Mouse (Mus musculus) liver, embryonic 11.5 days (tissue): Measurements from ENCODE around the gene Eml3. TPM values are rescaled to one million over a fixed set of nuclear protein-coding genes. Genes with fewer than 3 reads are reported as not detected.

ENCODE experiments used
- ATAC-seq: fragments of 200-750 bp; cut with Nextera tagmentation; replicated peaks from 2 replicates; pipeline ENCODE4 v1.8.0; 2017; ENCODE audit warnings: moderate number of reproducible peaks, mild to moderate bottlenecking, moderate TSS enrichment, moderate library complexity; ENCODE audit not compliant: low FRiP score
- DNase-seq: peaks from one replicate; pipeline ENCODE4 v3.0.0-alpha.2; 2017; ENCODE audit warnings: low spot score
- H3K27ac ChIP-seq: fragments of 300-500 bp; sonication (generic); 2 replicates; pipeline ENCODE4 v1.5.1; 2014; ENCODE audit warnings: mild to moderate bottlenecking, low read depth, low read length, control low read depth
- H3K27me3 ChIP-seq: fragments of 300-500 bp; sonication (generic); replicated peaks from 2 replicates; pipeline ENCODE4 v1.6.1; 2014; ENCODE audit warnings: low read length, mixed read lengths; ENCODE audit not compliant: control insufficient read depth, insufficient read depth
- H3K36me3 ChIP-seq: fragments of 300-500 bp; sonication (generic); 2 replicates; pipeline ENCODE4 v1.6.1; 2014; ENCODE audit warnings: mild to moderate bottlenecking, low read length, moderate library complexity, mixed read lengths; ENCODE audit not compliant: control insufficient read depth, insufficient read depth
- H3K4me1 ChIP-seq: fragments of 300-500 bp; sonication (generic); replicated peaks from 2 replicates; pipeline ENCODE4 v1.6.1; 2014; ENCODE audit warnings: low read length, mixed read lengths; ENCODE audit not compliant: control insufficient read depth, insufficient read depth
- H3K4me2 ChIP-seq: fragments of 300-500 bp; sonication (generic); 2 replicates; pipeline ENCODE4 v1.6.1; 2014; ENCODE audit warnings: mild to moderate bottlenecking, control low read depth, moderate library complexity
- H3K4me3 ChIP-seq: fragments of 300-500 bp; sonication (generic); 2 replicates; pipeline ENCODE4 v1.5.1; 2014; ENCODE audit warnings: low read depth, low read length, control low read depth
- H3K9ac ChIP-seq: fragments of 300-500 bp; sonication (generic); 2 replicates; pipeline ENCODE4 v1.6.1; 2014; ENCODE audit warnings: low read depth, low read length, control low read depth
- H3K9me3 ChIP-seq: fragments of 300-500 bp; sonication (generic); 2 replicates; pipeline ENCODE4 v1.6.1; 2016; ENCODE audit warnings: low read length, inconsistent platforms, mixed read lengths; ENCODE audit not compliant: control insufficient read depth
- WGBS: fragments of 180-500 bp; shearing (Covaris S2); extraction: QIAGEN DNeasy Blood & Tissue Kit; methylation state at CpG from one replicate; pipeline ENCODE4 v1.1.7; 2014; 5-methylcytosine and 5-hydroxymethylcytosine counted together
- polyA plus RNA-seq: library from polyadenylated mRNA; unstranded; fragments of >200 nt; fragmentation: Nextera tagmentation; extraction: Ambion mirVana; gene quantifications from 2 replicates; pipeline ENCODE4 v1.2.1, GENCODE M21; 2014

Eml3 gene
- polyA plus RNA-seq, 1 experiment from 2014 or later: 26.1 TPM

- H3K4me2 ChIP-seq: no peak overlapping the region
- H3K9ac ChIP-seq: no peak overlapping the region
- no peaks in the 10 kb centered on the region for H3K4me1 ChIP-seq
- no peaks in the 10 kb centered on the region for H3K9me3 ChIP-seq
- H3K27ac ChIP-seq: no peak overlapping the region
- DNase-seq (no peak), ATAC-seq (no peak)
- H3K4me3 ChIP-seq: 0 out of 2 replicates have a peak overlapping the region, but pooled peaks have one; percentile 5
- peaks cover 81% of the 10 kb centered on the region for H3K36me3 ChIP-seq
- 86% methylated on average over 6 of the region's 6 CpGs for WGBS
- no peaks in the 10 kb centered on the region for H3K27me3 ChIP-seq
These were observed 20.8 kb upstream of the Eml3 start for GRCm38 (mm10) chr19:8908531-8908930.

DNA sequence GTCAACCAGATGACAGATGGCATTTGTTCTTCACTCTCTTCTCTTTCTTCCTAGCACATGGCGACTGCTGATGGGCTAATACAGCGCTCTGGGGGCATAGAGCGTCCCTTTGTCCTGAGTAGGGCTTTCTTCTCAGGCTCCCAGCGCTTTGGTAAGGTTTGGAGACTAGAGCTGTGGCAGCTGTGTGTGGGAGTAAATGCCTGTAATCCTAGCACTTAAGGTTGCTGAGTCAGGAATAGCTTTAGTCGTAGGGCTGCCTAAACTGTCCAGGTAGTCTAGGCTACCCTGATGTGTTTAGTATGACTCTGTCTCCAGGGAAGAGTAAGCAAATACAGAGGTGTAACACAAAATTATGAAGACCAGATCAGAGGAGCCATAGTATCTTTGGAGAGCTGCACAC, 17.5 kb upstream of the Eml3 start:
- no peak for DNase-seq
- H3K27me3 ChIP-seq: no peaks in the 10 kb centered on the region
- no peak overlapping the region for H3K9ac ChIP-seq
- no peak overlapping the region for H3K4me3 ChIP-seq
- H3K9me3 ChIP-seq: no peaks in the 10 kb centered on the region
- no peak for ATAC-seq
- H3K4me1 ChIP-seq: no peaks in the 10 kb centered on the region
- WGBS: 94% methylated on average over 5 of the region's 5 CpGs
- no peak overlapping the region for H3K27ac ChIP-seq
- no peak overlapping the region for H3K4me2 ChIP-seq
- H3K36me3 ChIP-seq: peaks cover 92% of the 10 kb centered on the region

DNA sequence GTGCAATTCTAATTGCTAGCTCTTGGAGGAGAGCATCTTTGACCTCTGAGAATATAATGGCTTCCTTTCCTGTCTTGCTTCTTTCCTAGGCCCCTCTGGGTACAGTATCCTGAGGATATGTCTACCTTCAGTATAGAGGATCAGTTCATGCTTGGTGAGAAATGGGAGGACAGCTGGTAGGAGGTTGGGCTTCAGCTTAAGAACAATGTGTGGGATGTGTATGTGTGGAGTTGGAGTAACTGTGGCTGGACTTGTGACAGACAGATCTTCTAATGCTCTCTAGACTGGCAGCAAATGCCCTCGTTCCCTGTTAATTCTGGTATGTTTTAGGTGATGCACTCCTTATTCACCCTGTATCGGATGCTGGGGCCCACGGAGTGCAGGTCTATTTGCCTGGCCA, 15.1 kb upstream of the Eml3 start:
- Histone ChIP-seq H3K9me3 (no peaks in the 10 kb centered on the region), H3K4me1 (no peaks in the 10 kb centered on the region), H3K27me3 (no peaks in the 10 kb centered on the region), H3K4me2 (no peak overlapping the region), H3K9ac (no peak overlapping the region), H3K27ac (no peak overlapping the region), H3K4me3 (no peak overlapping the region), H3K36me3 (peaks cover 70% of the 10 kb centered on the region)
- WGBS: 91% methylated on average over 3 of the region's 3 CpGs
- DNase-seq: no peak
- no peak for ATAC-seq

DNA sequence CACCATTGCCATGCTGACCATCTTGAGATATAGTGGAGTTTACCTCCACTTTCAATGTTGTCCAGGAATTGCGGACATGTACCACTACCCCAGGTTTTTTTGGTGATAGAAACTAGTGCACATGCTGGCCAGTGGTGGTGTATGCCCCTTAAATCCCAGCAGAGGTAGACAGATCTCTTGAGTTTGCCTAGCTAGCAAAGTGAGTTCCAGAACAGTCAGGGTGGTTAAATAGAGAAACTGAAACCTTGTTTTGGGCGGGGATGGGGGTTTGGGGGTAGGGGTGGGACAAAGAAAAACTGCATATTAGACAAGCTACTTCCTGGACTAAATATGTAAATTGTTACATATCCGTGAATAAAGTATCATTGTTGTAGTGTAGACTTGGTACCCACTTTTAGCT, 10.4 kb upstream of the Eml3 start:
- DNase-seq: no peak
- Histone ChIP-seq H3K36me3 (peaks cover 29% of the 10 kb centered on the region), H3K27ac (no peak overlapping the region), H3K27me3 (no peaks in the 10 kb centered on the region), H3K4me2 (no peak overlapping the region), H3K4me3 (no peak overlapping the region), H3K9ac (no peak overlapping the region), H3K9me3 (no peaks in the 10 kb centered on the region), H3K4me1 (peaks cover 15% of the 10 kb centered on the region)
- no peak for ATAC-seq
- WGBS: 77% methylated on average over 3 of the region's 3 CpGs

- ATAC-seq (no peak), DNase-seq (no peak)
- Histone ChIP-seq H3K27me3 (no peaks in the 10 kb centered on the region), H3K4me1 (peaks cover 15% of the 10 kb centered on the region), H3K36me3 (peaks cover 23% of the 10 kb centered on the region), H3K4me3 (peak overlapping the region; percentile 84), H3K27ac (peak overlapping the region; percentile 90), H3K4me2 (peak overlapping the region; percentile 81), H3K9ac (peak overlapping the region; percentile 86), H3K9me3 (no peaks in the 10 kb centered on the region)
- 57% methylated on average over 6 of the region's 6 CpGs for WGBS
These were observed 9.7 kb upstream of the Eml3 start for GRCm38 (mm10) chr19:8919684-8920072.

DNA sequence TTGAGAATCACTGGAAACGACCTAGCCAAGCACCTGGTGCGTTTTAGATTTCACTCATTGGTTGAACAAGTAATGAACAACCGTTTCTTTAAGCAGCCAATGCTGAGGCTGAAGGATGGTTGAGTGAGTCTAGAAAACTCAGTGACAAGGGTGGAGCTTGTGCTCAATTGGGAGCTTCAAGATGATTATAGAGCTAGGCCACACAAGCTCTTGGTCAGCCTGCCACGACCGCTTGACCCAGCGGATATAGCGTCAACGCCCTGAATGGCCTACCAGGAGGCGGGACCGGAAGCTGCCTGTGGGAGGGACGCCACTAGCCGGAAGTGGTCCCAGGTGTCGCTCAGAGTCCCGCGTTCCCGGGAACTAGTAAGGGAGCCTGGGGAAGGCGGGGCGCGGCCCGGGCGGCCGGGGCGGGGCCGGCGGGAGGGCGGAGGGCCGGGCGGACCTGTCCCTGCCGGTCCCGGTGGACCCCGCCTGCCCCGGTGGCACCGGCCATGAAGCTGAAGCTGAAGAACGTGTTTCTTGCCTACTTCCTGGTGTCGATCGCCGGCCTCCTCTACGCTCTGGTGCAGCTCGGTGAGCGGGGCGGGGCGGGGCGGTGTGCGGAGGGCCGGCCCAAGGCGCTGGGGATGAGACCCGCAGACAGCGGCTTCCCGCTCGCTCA, 9.1 kb upstream of the Eml3 start, which contains the start of gene B3gat3:
TSS of gene B3gat3 (plus strand) at position 302 of the 664 bp plus-strand sequence.
- peak within 1 kb of the TSS; percentile 90 for H3K27ac ChIP-seq
- peak within 1 kb of the TSS; percentile 86 for H3K9ac ChIP-seq
- H3K4me2 ChIP-seq: peak within 1 kb of the TSS; percentile 81
- DNase-seq (peak; percentile 95), ATAC-seq (peak; percentile 95)
- H3K36me3 ChIP-seq: peaks cover 18% of the 10 kb centered on the region
- H3K27me3 ChIP-seq: no peaks in the 10 kb centered on the region
- peak within 1 kb of the TSS; percentile 84 for H3K4me3 ChIP-seq
- no peaks in the 10 kb centered on the region for H3K9me3 ChIP-seq
- peaks cover 15% of the 10 kb centered on the region for H3K4me1 ChIP-seq
- 2% methylated on average over 49 of the region's 50 CpGs for WGBS

DNA sequence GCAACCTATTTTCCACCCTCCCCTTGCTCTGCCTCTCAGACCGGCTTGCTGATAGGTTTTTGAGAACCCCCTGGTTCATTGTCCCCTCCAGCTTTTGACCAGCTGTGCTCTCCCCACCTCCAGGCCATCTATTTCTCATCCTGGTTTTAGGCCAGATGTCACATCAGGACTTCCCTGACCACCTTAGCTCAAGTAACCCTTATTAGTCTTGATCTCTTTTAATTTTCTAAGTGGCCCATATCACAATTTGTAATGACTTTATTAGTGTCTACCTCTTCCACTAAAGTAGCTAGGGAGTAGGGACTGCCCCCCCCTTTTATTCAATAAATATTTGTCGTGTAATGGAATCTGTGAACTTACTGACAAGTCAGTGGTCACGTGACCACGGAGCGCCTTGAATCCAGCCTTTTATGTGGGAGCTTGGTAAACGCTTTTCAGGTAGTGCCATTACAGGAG, 8.5 kb upstream of the Eml3 start:
- H3K27me3 ChIP-seq: no peaks in the 10 kb centered on the region
- peak overlapping the region; percentile 84 for H3K4me3 ChIP-seq
- peaks cover 15% of the 10 kb centered on the region for H3K4me1 ChIP-seq
- H3K27ac ChIP-seq: peak overlapping the region; percentile 90
- H3K36me3 ChIP-seq: peaks cover 18% of the 10 kb centered on the region
- 1% methylated on average over 6 of the region's 6 CpGs for WGBS
- no peak for DNase-seq
- peak overlapping the region; percentile 81 for H3K4me2 ChIP-seq
- no peaks in the 10 kb centered on the region for H3K9me3 ChIP-seq
- ATAC-seq: no peak
- peak overlapping the region; percentile 86 for H3K9ac ChIP-seq

GRCm38 (mm10) chr19:8921741-8922140, 7.6 kb upstream of the Eml3 start:
- 0 out of 2 replicates have a peak overlapping the region, but pooled peaks have one; percentile 34 for H3K9ac ChIP-seq
- peak overlapping the region; percentile 90; the same call in 1 of the 2 replicates for H3K27ac ChIP-seq

DNA sequence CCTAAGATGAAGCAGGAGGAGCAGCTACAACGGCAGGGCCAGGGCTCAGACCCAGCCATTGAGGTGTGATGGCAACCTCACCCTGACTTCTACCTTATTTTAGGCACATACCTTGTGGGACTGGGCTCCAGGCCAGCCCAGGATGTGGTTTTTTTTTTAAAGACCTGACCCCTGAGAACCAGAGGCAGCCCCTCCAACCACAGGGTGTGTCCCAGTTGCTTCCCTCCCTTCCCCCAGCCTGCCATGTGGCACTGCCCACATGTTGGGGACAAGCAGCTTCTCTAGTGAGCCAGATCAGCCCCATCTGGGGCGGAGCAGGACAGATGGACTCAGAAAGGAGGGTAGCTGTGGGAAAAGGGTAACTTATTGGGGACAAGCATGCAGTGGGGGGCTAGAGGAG, 2.6 kb upstream of the Eml3 start:
- DNase-seq (no peak), ATAC-seq (no peak)
- H3K4me3 ChIP-seq: no peak overlapping the region
- H3K27ac ChIP-seq: 0 out of 2 replicates have a peak overlapping the region, but pooled peaks have one; percentile 8
- WGBS: 65% methylated on average over 2 of the region's 2 CpGs
- peak overlapping the region; percentile 26 for H3K9ac ChIP-seq
- H3K9me3 ChIP-seq: no peaks in the 10 kb centered on the region
- peak overlapping the region; percentile 19; the same call in 1 of the 2 replicates for H3K4me2 ChIP-seq
- H3K27me3 ChIP-seq: no peaks in the 10 kb centered on the region
- H3K4me1 ChIP-seq: peaks cover 39% of the 10 kb centered on the region
- H3K36me3 ChIP-seq: peaks cover 12% of the 10 kb centered on the region; the same call in 1 of the 2 replicates

More at GRCm38 (mm10) chr19:8921741-8922140, 7.6 kb upstream of the Eml3 start:
- peak overlapping the region; percentile 81 for H3K4me2 ChIP-seq
- ATAC-seq (no peak), DNase-seq (no peak)
- 74% methylated on average over 9 of the region's 9 CpGs for WGBS
- no peaks in the 10 kb centered on the region for H3K9me3 ChIP-seq
- H3K4me3 ChIP-seq: peak overlapping the region; percentile 84
- no peaks in the 10 kb centered on the region for H3K27me3 ChIP-seq
- peaks cover 12% of the 10 kb centered on the region; the same call in 1 of the 2 replicates for H3K36me3 ChIP-seq
- peaks cover 18% of the 10 kb centered on the region for H3K4me1 ChIP-seq
